Mouse (Mus musculus) 3T3-L1 (cell line): Measurements from ENCODE around the gene Emsy.
A peak's percentile ranks its signal among the peaks of the same experiment; 100 is the strongest.

ENCODE experiments used
- DNase-seq: peaks from one replicate; pipeline ENCODE4 v3.0.0-alpha.2; 2015; ENCODE audit warnings: low read depth, low spot score

Gene Emsy

DNA sequence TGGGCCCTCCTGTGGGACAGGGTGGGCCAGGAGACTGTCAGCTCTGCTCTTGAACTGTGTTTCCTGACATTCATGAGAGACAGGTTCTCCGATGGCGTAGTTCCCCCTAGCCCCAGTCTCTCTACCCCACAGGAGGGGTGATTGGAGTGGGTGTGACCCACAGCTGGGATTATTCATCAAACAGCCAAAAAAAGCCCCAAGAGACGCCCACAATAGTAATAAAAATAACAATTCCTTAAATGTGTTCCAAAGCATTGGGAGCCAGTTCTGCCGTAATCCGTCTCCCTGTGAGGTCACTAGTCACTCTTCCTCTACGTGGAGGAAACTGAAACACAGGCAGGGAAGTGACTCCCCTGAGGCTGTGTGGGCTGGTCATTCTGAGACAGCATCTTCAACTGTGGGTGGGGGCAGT lies 113.8 kb downstream of the Emsy start:
- DNase-seq, result peak; percentile 32

DNA sequence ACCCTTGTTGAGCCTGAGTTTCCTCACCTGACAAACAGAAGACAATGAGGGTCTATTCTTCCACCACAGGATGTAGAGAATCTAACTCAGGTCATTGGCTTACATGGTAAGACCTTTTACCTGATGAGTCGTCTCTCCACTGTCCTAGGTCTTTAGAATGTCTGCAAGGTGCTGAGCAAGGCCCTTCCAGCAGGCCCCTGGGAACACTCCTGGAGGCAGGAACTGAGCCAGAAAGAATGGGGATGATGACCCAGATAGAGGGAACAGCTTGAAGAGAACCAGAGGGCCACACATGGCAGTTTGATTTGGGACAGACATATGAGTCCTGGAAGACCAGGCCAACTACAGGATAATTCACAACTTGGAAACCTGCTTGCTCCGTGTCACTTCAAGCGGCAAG lies 114.3 kb downstream of the Emsy start:
- no peak for DNase-seq

DNA sequence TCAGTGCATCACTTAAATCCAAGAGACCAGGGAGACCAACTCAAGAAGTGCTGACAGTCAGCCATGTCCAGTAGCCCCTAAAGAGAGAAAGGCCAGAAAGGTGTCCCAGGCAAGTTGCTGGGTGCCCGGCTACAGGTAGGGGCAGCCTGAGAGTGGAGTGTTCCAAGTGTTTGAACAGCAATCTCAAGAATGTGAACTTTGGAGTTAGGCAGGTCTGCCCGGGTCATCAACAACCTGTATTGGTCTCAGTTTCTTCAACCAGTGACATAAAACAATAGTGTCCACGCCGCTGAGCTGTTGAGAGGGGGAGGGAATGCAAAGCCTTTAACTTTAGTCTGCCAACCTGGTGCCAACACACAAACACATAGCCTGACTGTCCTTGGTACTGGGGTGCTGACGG lies 115.0 kb downstream of the Emsy start:
- DNase-seq, result no peak

DNA sequence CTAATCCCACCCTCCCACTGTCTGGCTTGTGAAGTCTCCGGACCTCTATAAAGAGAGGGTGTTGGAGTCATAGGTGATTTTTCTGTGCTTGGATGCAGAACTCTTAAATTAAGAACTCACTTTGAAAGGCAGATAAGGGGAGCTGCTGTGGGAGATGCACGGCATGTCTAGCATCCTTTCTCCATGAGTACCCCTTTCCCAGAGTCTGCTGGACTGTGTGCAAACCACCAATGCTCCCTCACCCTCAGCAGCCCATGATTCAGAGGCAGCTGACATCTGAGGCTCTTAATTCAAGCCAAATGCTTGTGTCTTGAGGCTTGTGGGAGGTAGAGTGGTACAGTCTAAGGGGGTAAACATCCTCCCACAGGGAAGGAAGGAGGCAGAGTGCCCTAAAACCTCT lies 115.7 kb downstream of the Emsy start:
- peak; percentile 84 for DNase-seq

DNA sequence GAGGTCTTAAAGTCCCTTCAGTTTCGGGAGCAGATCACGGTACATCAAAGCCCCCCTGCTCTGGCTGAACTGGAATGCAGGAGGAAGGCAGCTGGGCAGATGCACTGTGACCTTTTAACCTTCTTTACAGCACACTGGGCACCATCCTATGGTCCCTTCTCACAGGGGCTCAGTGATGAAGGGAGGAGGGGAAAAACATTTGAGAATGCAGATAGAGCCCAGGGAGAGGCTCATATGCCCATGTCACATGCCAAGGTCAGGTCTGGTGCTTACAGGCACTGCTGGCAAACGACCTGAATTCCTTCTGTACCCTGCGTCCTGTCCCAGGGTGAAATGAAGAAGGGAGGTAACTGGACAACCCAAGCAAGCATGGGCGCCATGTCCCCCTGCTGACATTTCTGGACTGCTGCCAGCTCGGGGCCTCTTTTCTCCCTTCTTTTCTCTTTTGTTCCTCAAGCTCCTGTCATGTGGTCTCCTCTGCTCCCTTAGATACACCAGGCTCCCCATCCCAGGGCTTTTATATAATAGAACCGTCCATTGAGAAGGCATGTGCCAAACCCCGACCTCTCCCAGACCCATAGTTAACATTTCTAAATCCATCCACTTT lies 118.5 kb downstream of the Emsy start:
- DNase-seq, result no peak

DNA sequence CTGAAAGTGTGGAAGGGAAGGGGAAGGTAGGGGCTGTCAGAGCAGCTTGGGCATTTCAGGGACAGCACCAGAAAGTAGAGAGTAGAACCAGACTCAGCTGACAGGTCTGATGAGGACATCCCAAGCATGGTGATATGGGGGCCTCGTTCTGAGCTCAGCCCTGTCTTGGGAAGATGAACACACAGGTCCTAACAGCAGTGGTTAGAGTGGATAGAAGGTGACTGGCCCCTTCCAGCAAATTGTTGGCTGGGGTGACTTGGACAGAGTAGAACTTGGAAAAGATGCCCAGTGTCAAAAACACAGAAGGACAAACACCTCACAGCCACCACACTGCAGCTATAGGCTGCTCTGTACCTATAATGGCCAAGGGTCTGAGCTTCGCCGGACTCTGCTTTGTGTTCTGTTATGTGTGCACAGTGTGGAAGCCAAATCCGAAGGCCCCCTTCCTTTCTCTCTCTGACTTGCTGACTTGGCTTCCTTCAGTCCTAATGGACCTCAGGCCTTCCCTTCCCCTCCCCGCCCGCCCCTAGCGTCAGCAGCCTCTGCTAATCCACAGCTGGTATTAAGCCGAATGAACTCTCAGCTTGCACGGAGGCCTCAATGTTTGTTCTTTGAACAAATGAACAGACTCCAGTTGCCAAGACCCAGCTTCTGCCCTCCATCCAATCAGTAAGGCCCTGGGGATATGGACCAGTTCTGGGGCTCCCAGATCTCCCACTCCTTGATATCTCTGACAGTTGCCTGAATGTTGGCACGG lies 119.2 kb downstream of the Emsy start:
- no peak for DNase-seq
